Mouse (Mus musculus) splenic B cell, adult 2 months (primary cell): Measurements from ENCODE around the gene Pip5k1a.

ENCODE experiments used
- DNase-seq: peaks from one replicate; pipeline ENCODE4 v3.0.0-alpha.2; 2011; ENCODE audit warnings: low read depth, low spot score
- H3K27me3 ChIP-seq: 2 replicates; pipeline ENCODE4 v1.6.1; 2012; ENCODE audit warnings: mild to moderate bottlenecking, low read length, moderate library complexity, mixed read lengths; ENCODE audit not compliant: control insufficient read depth, poor library complexity, insufficient read depth, severe bottlenecking
- H3K36me3 ChIP-seq: 2 replicates; pipeline ENCODE4 v1.6.1; 2012; ENCODE audit warnings: mild to moderate bottlenecking, low read length, moderate library complexity, mixed read lengths; ENCODE audit not compliant: control insufficient read depth, poor library complexity, insufficient read depth, severe bottlenecking

Gene Pip5k1a

GRCm38 (mm10) chr3:95014428-95015151 is 92.1 kb downstream of the Pip5k1a start:
- DNase-seq, result peak; percentile 49
- Histone ChIP-seq H3K27me3 (no peaks in the 10 kb centered on the region), H3K36me3 (peaks cover 2% of the 10 kb centered on the region; the same call in 1 of the 2 replicates)

GRCm38 (mm10) chr3:95013699-95014427 is 92.9 kb downstream of the Pip5k1a start:
- H3K36me3 ChIP-seq, result peaks cover 4% of the 10 kb centered on the region
- no peaks in the 10 kb centered on the region for H3K27me3 ChIP-seq
- DNase-seq, result no peak

DNA sequence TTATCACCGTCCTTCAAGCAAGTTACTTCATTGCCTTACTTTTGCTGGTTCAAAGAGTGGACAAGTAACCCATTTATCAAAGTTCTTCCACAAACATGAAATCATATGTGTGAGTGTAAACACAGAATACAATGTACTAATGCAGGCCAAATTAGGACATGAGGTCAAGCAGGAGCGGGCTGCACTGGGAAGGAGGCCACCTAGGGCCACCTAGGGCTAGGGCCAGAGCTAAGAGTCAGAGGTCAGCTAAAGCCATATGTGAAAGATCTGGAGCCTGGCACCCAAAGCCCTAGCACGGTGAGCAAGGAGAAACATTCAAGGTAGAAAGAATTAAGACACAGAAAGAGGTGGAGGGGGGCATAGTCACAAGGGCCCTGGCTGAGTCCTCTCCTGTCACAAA is 93.7 kb downstream of the Pip5k1a start:
- DNase-seq, result no peak
- H3K27me3 ChIP-seq, result no peaks in the 10 kb centered on the region
- H3K36me3 ChIP-seq, result peaks cover 7% of the 10 kb centered on the region

DNA sequence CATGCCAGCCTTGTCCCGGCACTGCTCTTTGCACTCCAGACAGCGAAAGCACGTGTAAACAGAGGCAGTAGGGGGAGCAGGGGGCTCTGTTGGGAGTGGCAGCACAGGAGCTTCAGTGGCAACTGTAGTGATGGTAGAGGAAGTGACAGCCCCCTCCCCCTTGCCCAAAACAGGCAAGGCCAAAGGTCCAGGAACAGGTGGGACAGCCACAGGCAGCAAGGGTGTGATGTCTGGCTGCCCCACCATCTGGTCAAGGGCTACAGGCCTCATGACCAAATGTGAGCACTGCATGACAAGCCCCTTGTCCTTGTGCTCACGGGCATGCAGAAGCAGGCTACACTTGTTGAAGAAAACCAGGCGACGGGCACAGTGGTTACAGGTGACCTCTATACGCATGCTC is 96.3 kb downstream of the Pip5k1a start:
- Histone ChIP-seq H3K36me3 (peaks cover 10% of the 10 kb centered on the region), H3K27me3 (no peaks in the 10 kb centered on the region)
- DNase-seq, result no peak
